Mouse (Mus musculus) embryo, embryonic 9.5 days (tissue): ENCODE results near the gene Polr2e.
"Not testable (repeated sequence)": the region's sequence is repeated elsewhere in the genome, so short reads cannot be mapped to it uniquely, and the experiment has no call there.

Source experiments
- DNase-seq: peaks from one replicate; pipeline ENCODE4 v3.0.0-alpha.2; 2017; ENCODE audit errors: extremely low spot score

Gene Polr2e

GRCm38 (mm10) chr10:80057683-80058326, 18.2 kb upstream of the Polr2e start:
- DNase-seq: no peak

- DNase-seq: no peak
These were observed 17.5 kb upstream of the Polr2e start for GRCm38 (mm10) chr10:80056976-80057682.

DNA sequence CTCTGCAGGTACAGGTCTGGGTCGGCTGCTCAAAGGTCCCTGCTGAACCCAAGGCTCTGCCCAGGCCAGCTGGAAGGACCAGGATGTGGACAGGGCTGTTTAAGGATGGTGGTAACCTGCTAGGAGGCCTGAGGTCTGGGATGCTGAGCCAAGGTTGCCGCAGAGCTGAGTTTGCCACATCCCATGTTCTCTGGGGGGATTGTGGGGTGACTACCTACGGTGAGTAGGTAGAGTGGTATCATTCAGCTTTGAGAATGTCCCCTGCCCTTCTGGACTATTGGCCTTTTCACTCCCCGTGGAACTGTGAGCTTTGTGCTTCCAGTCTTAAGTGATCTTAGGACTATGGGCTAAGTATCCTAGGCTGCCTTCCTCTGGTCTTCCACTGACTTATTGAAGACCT, 16.9 kb upstream of the Polr2e start:
- DNase-seq: no peak

GRCm38 (mm10) chr10:80055891-80056290, 16.3 kb upstream of the Polr2e start:
- DNase-seq: no peak

- no peak for DNase-seq
These were observed 15.8 kb upstream of the Polr2e start for GRCm38 (mm10) chr10:80055364-80055763.

GRCm38 (mm10) chr10:80054911-80055310, 15.3 kb upstream of the Polr2e start:
- DNase-seq: not testable (repeated sequence)

GRCm38 (mm10) chr10:80053831-80054815, 14.5 kb upstream of the Polr2e start:
- DNase-seq: peak; percentile 83

GRCm38 (mm10) chr10:80053259-80053780, 13.7 kb upstream of the Polr2e start:
- DNase-seq: peak; percentile 99

GRCm38 (mm10) chr10:80052374-80052764, 12.8 kb upstream of the Polr2e start:
- DNase-seq: no peak

DNA sequence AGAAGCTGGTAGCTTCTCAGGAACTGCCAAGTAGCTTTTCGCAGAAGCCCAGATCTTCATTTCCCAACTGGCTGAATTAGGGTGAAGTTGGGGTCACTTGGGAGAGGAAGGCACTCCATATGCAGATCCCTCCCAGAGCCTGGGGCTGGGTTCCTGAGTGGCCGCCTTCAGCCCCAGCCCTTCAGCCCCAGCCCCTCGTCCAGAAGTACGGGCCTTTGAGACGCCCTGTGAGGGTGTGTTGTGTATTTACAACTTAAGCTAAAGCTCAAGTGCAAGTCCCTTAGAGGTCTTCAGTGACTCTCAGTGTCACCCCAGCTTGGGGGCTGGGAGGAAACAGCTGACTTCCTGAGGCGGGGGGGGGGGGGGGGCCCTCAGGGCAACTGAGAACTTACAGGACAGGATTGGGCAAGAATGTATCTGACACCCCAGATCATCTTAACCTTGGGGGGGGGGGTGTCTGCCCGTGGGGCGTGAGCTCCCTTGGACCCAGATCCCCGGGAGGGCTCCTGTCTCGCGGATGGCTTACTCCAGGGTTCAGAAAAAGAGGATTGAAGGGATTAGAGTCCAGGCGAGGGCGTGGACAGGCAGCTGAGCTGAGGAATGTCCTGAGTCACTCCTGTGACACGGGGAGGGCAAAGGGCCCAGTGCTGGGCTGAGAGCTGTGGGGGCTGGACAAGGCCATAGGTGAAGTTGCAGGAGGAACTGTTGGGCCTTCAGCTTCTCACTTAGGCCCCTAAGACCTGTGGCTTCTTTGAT, 12.2 kb upstream of the Polr2e start:
- DNase-seq: no peak

DNA sequence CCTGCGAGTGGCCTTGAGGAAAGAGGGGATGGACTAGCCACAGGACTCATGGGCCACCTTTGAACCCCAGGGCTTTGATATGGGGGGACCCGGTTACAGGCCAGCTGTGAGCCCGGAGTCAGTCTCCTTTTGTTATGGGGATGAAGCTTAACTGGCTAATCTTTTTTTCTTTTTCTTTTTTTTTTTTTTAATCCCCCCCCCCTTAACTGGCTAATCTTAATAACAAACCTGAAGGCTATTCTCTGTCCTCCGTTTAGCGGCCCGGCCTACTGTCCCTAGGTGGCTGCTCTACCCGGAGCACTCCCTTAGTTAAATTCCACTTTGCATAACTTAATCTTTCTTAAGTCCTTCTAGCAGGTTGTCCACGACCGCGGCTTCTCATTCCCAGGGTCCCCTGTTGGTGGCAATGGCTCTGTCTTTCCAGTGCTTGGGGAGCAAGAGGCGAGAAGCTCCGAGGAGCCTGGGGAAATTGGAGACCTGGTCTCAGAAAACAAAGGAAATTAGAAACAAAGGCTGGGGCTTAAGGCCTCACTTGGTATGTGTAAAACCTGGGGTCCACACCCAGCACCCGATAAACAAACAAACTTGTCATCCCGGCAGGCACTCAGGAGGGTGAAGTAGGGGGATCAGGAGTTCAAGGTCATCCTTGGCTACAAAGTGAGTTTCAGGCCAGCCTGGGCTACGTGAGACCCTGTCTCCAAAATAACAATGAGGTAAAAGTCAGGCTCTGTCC, 11.5 kb upstream of the Polr2e start:
- no peak for DNase-seq

DNA sequence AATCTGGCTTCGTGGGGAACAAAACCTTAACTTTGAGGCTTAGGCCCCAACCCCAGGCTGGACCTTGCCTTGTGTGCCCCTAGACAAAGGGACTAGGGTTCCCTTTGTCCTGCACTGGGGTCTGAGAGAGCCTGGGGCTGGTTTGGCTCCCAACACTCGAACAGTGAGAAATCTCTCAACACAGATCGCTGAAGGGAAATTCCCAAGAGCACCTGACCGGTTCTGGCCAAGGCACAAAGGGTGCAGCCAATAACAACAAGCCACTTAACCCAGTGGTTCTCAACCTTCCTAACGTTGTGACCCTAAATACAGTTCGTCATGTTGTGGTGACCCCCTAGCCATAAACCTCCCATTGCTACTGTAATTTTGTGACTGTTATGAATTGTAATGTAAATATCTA, 10.6 kb upstream of the Polr2e start:
- no peak for DNase-seq

- no peak for DNase-seq
These were observed 9.2 kb upstream of the Polr2e start for GRCm38 (mm10) chr10:80048834-80049233.

DNA sequence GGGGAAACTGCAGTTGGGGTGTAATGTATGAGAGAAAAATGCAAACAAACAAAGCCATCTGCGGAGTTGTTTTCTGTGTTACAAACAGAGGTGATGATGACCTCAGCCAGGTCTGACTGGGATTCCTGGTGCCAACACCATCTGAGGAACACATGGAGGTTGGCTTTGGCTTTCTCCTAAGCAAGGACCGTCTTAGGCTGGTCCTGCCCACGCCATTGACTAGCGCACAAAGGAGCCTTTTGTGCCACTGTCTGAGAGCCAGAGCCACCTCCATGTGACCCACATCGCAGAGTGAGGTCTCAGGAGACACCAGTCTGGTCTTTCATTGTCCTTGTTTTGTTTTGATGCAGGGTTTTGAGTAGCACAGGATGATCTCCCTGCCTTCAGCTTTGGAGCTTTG, 8.8 kb upstream of the Polr2e start:
- peak; percentile 51 for DNase-seq

GRCm38 (mm10) chr10:80047041-80047565, 7.5 kb upstream of the Polr2e start, which contains the start of gene Gpx4:
Gpx4 (plus strand) TSS chr10:80047166.
- no peak for DNase-seq

DNA sequence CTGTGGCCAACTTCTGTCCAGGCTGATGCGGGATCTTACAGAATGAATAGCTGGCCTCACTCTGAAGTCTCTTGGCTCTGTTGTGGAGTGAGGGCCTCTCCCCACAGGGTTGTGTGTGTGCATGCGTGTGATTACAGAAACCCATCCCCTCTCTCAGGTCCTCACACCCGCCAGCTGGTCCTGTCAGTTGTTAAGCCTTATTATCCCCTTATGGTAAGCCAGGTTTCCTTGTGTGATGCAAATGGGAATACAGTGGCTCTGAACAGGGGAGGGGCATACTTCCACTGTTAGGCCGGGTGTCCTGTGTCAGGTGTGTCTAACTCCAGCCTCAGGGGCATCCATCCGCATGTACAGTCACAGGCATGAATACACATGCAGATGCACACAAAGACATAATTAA, 6.2 kb upstream of the Polr2e start:
- DNase-seq: no peak

DNA sequence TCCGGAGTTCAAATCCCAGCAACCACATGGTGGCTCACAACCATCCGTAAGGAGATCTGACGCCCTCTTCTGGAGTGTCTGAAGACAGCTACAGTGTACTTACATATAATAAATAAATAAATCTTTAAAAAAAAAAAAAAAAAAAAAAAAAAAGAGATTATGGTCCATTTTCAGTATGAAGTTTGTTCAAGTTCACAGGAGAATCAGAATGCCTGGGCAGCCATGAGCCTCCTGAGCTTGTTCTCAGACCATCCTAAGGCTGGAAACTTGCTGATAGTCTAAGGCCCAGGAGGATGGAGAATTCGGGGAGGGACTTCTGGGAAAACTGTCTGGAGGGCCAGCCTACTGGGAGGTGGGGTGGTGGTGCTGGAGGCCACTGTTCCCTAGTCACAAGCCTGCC, 5.8 kb upstream of the Polr2e start:
- DNase-seq: not testable (repeated sequence)

DNA sequence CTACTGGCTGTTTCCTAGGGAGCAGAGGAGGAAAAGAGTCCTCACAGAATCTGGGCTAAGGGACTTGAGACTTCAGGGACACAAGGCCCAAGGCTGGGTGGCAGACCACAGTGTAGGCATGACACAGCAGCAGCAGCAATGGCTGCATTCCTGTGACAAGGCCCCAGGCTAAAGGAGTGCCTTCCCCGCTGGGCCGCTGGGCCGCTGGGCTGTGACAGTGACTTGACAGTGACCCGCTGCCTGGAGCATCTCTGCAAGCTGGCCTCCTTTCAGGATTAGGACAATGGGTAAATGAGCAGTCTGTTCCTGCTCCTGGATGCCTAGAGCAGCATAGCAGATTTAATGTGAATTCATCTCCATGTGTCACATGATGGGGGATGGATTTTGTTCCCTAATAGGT, 4.5 kb upstream of the Polr2e start:
- no peak for DNase-seq

DNA sequence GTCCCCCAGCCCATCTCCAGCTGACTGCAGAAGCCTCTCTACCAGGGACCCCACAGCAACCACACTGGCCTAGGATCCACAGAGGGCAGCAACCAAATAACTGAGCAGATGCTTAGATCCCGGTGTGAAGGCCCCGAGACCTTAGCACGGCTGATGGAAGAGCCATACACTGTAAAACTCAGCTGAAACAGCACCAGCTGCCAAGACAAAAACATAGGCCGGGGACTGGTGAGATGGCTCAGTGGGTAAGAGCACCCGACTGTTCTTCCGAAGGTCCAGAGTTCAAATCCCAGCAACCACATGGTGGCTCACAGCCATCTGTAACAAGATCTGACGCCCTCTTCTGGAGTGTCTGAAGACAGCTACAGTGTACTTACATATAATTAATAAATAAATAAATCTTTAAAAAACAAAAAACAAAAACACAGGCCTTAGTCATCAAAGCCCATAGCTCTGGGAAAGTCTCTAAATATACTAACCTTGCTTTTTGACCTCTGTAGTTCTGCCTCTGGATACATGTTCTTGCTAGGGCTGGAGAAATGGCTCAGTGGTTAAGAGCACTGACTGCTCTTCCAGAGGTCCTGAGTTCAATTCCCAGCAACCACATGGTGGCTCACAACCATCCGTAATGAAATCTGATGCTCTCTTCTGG, 1.9 kb upstream of the Polr2e start:
- not testable (repeated sequence) for DNase-seq

DNA sequence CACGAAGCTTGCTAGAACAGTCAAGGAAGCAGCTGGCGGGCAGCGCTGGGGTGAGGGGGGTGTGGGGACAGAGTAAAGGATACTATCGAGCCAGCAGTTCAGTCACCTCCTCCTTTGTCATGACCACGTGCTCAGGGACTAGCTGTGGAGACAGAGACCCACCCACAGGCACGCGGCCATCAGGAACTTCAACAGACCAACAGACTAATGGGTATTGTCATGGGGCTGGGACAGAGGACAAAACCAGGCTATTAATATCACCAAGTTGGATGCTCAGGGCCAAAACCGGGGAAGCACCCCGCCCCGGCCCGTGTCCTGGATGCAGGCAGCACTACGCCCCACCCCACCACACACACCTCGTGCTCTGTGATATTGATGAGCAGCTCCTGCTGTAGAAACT, 2.8 kb downstream of the Polr2e start:
- no peak for DNase-seq
